Mouse (Mus musculus) kidney, adult 11 months (tissue): ENCODE measurements around the gene Mmp15.

Experiments used
- DNase-seq: peaks from one replicate; pipeline ENCODE4 v3.0.0; 2022

Gene Mmp15

DNA sequence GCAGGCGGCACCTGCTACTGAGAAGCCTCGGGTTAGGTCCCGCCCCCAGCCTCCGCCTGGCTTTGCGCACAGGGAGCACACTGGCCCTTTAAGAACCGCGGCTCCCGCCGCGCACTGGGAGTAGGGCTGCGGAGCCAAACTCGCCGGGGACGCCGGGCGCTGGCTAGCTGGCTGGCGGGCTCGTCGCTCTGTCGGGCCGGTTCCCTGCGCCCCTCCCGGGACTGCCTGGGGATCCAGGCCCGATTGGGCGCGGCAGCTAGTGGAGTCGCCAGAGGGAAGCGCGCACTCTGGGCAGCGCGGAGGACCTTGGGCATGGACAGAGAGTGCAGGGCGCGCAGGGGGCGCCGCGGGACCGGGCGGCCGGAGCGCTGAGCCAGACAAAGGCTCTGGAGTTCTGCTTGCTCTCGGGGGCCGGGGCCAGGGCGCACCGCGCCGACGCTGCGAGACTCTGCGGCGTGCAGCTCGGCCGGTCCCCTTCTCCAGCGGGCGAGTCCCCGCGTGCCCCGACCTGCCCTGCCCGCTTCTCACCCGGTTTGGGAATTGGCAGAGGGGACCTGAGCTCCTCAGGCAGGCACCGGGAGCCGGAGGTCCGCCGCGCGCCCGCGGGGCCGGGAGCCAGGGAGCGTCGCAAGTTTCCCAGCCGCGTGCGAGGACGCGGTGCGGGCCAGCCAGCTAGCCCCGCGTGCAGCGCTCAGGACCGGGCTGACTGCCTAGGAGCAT, at the start of gene Mmp15:
TSS of gene Mmp15 (plus strand) at position 118 of the 720 bp plus-strand sequence.
- DNase-seq, result peak; percentile 44

DNA sequence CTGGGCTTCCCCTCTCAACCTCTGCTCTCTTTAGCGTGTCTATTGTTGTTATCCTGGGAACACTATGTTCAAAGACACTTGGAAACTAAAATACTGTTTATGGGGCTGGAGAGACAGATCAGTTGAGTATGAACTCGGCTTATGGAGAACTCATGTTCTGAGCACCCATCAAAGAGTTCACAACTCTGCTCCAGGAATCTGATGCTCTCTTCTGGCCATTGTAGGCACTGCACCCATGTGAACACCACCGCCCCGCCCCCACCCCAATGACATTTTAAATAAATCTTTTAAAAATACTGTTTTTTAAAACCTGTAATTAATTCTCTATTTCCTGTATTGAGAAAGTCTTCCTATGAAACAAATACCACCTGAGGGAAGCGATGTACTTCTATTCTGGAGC, 49.7 kb upstream of the Mmp15 start:
- no peak for DNase-seq

DNA sequence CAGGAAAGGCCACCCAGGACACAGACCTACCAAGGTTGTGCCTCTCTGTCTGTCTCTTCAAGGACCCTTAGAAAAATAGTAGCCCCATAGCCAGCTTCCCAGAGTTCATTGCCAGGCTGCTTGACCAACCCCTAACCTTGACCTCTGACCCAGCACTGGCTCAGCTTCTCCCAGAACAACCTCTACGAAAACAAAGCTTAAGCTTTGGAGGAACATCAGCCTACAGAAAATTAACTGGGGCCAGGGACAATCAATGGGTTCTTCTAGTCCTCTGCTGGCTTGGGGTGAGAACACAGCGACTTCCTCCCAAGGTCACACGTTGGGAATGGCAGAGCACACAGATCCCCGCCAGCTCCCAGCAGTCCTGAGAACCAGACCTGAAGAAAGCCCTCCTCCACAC, 46.5 kb upstream of the Mmp15 start:
- DNase-seq, result no peak

- DNase-seq, result no peak
Observed at GRCm38 (mm10) chr8:95306431-95306830, 45.6 kb upstream of the Mmp15 start, which contains the start of gene Cngb1. TSS of gene Cngb1 (minus strand) at chr8:95306585.

DNA sequence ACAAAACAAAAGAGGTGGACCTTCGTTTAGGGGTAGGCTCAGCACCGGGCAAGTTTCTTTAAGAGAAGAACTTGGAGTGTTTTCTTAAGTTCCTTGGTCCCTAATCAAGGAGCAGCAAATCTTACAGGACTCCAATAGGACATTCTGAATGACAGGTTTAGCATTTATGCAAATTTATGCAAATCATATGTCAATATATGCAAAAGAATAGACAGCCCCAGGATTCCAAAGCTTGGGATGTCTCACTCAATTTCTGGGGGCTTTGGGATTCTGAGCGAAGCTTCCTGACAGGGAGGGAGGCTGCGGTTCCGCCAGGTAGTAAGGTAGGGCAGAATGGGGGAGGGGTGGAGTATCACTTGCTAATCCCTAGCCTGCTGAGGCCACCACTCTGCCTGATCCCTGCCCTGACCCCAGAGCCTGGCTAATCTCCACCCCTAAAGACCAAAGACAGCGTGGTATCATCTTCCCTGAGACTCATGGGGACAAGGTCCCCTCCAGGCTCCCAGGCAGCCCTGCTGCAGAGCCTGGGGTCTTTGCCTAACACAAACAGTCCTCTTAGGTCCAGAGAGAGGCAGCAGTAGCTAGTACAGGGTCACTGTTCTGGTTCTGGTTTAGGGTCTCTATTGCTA, 41.6 kb upstream of the Mmp15 start, which contains the start of gene Tepp:
TSS of gene Tepp (plus strand) at position 225 of the 629 bp plus-strand sequence.
- no peak for DNase-seq

GRCm38 (mm10) chr8:95312836-95313235, 39.2 kb upstream of the Mmp15 start:
- DNase-seq, result no peak

- no peak for DNase-seq
Observed at GRCm38 (mm10) chr8:95313857-95314256, 38.2 kb upstream of the Mmp15 start.

- DNase-seq, result no peak
Observed at GRCm38 (mm10) chr8:95314707-95315106, 37.4 kb upstream of the Mmp15 start.

- peak; percentile 38 for DNase-seq
Observed at GRCm38 (mm10) chr8:95315350-95315749, 36.7 kb upstream of the Mmp15 start.

DNA sequence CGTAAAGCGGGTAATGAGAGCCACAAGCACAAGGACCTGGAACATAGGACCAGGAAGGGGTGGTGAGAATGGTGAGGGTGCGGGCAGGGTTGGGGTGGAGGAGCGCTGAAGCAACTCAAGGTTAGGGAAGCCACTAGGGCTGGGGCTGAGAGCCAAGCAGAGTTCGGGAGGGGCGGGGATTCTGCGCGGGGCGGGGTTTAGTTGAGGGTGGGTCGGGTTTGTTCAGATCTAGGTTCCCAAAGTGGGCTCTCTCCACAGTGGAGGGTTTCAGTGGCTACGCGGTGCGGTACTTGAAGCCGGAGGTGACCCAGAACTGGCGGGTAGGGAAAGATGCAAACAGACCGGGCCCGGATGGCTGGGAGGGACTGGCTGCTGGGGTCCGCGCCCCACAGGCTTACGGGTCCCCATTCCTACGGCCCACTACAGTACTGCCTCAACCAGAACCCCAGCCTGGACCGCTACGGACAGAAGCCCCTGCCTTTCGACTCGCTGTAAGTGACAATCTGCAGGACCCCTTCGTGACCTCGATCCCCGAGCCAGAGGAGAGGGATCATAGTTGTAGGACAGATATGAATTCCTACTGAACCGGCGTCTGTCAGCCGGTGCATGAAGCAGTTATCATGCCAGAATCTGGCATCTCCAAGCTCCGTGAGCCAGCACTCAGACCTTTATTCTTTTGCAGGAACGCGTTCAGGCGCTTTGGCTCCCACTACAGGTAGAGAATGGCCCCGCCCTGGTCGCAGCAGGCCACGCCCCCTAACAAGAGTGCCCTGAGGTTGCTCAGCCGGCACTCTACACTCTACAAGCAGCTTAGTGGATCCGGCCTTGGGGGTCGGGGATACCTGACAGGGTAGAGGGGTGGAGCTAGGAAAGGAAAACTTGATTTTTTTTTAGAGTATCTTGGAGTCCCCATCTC, 31.6 kb upstream of the Mmp15 start:
- DNase-seq, result peak; percentile 81

DNA sequence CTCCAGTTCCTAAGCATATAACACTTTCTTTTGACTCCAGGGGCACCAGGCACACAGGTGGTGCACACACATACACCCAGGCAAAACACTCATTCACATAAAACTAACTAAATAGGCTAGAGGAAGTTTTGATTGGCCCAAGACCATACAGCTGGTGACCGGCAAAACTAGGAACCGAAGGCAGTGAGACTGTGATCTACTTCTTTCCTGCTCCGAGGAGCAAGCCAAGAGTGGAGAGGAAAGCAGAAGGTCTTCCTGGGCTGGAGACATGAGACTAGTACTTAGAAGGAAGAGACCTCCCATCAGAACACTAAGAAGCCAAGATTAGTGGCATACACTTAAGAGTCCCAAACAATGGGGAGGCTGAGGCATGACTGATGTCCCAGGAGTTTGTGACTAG, 28.9 kb upstream of the Mmp15 start:
- DNase-seq, result no peak

DNA sequence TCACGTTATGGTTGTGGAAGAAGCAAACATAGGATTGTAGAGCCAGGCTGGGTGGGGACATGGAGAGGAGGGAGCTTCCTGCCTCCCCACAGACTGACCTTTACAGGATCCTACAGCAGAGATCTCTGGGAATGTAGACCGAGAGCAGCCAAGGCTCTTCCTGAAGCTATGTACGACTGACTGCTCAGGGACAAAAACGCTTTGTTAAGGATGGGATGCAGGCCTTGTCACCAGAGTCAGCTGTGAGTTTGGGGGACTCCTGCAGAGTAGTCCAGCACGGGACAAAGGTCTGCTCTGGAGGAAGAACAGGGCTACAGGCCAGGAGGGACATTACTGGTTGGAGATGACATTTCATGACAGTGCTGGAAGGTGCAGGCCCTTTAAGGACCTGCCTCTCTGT, 27.4 kb upstream of the Mmp15 start:
- DNase-seq, result no peak

- no peak for DNase-seq
Observed at GRCm38 (mm10) chr8:95326822-95327221, 25.2 kb upstream of the Mmp15 start.

- no peak for DNase-seq
Observed at GRCm38 (mm10) chr8:95327866-95328465, 24.1 kb upstream of the Mmp15 start.

GRCm38 (mm10) chr8:95330367-95330766, 21.7 kb upstream of the Mmp15 start:
- no peak for DNase-seq

GRCm38 (mm10) chr8:95331156-95331719, 20.8 kb upstream of the Mmp15 start:
- no peak for DNase-seq

DNA sequence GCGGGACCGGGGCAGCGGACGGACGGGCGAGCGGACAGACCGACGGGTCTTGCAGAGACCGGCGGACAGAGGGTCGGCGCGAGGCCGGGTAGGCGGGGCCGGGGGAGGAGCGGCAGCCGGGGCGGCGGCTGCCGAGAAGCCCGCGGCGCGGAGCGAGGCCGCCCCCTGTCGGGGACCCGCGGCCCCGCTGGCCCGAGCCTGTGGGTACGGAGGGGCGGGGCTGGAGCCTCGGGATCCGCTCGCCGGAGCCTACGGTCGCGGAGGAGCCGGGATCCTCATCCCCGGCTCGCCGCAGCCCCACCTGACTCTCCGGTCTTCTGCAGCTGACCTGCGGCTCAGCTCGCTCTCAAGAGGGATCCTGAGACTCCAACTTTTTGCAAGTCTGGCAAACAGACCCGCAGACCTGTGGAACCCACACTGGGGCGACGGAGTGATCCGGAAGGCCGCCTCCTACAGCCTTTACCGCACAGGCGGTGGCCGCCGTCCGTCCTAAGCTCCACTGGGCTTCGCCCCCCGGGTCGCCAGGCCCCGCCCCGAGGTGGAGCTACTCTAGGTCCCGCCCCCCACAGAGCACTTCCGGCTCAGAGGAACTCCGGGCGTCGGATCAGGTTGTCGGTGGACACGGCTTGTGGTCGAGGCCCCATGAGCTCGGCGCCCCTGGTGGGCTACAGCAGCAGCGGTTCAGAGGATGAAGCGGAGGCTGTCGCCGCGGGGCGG, 20.2 kb upstream of the Mmp15 start, which contains the start of the genes Zfp319 and Usb1:
TSS of gene Zfp319 (minus strand) at position 231 of the 717 bp plus-strand sequence.
TSS of gene Usb1 (plus strand) at position 565 of the 717 bp plus-strand sequence.
- peak; percentile 94 for DNase-seq

DNA sequence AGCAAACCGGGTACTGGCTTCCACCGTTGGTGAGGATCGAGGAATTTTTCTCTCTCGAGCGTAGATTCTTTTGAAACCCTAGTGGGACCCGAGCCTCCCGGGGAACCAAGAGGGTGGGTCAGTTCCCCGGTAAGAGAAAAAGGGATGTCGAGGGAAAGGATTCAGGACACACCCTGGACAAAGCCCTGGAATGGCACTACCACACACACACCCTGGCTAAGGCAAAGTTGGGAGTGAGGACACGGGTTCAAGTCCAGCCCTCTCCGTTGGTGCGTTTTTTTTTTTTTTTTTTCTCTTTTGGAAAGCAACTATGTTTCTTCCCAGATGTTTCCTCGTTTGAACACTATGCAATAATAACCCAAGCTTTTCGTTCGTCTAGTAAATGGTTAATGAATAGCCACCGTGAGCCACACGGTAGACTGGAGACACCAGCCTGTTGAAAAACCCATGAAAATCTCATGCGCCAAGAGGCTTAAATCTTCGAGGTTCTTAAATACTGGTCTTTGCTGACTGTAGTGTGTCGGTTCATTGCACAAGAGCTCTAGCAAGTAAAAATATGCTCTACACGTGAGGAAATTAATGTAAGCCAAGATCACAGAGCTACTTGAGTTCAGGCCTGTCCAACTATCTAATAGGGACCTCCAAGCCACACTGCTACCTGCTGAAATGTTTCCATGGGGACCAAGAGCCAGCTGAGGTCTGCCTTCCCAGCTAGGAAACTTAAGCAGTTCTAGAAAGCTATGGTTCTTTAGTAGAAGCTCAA, 19.4 kb upstream of the Mmp15 start:
- DNase-seq, result no peak

DNA sequence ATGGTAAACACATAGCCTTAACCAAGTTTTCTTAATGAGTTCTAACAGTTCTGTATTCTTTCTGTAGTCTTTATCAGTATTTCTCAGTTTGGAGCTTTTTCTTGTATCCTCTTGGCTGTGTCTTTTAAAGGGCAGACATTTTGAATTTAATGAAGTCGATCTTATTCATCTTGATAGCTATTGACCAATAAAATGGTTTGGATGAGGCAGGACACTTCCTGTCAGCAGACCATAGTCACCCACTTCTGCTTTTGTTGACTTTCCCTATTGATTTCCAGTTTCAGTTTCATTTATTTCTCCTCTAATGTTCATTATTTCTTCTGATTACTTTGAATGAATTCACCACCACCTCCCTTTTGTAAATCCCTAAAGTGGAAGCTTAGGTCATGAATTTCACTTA, 16.4 kb upstream of the Mmp15 start:
- DNase-seq, result no peak

DNA sequence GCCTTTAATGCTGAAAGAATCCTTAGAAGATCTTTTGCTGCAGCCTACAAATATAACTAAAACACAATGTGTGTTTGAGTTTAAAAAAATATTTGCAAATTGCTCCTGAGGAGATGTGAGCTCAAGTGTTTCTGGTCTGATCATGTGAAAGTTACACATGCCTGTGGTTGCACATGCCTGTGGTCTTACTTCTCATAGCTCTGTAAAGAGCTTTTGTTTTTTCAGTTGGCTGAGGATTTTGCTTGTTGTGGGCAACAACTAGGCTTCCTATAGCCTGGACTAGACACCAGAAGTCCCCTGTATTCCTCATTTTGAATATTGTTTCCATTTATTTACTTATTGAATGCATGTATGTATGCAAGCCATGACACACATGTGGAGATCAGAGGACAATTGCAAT, 15.7 kb upstream of the Mmp15 start:
- no peak for DNase-seq

- DNase-seq, result peak; percentile 46
Observed at GRCm38 (mm10) chr8:95341721-95342120, 10.3 kb upstream of the Mmp15 start.
